In the genomic region with DNA sequence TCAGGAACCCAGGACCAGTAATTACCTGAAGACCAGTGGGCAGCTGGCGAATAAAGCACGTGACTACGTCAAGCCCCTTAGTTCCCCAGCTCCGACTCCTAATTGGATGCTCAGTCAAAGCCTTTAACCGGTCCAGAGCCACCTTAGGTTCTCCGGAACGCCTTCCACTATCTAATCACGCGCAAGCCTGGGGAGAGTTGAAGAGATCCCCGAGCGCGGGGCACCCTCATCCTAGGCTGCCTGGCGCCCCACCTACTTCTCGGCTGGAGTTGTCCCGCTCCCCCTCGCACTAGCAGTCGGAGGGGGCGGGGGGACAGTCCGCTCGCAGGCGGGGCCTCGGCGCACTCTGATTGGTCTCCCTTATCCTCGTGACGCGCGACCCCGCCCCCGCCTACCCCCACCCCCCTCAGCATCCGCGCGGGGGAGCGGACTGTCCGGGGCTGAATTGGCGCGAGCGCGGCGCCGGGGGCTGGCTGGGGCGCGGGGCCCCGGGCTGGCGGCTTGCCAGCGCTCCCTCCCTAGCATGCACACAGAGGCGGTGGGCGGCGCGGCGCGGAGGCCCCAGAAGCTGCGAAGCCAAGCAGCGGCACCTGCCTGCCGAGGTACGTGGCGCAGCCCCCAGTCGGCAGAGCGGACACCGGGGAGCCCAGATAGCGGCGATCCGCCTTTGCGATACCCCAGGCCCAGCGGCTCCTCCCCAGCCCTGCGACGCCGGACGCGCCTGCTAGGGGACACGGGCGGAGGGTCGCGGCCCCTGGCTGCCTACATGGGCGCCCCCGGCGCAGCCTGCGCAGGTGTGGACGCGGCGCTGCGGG, we compare ENCODE assay signal across 1 mouse cellular context.
TF ChIP-seq lines count a peak whose summit lies in the region.

A gene (plus strand): TSS at position 412 of the 815 bp plus-strand sequence.

TF ChIP-seq in MEL, 35 proteins besides CTCF, POLR2A, EP300 and RAD21 (continued from another document):
- TF ChIP-seq POLR2AphosphoS2 (IDR thresholded peaks at IDR 0.05; ENCODE audit: low read length): no peak
- no peak; the same call in 1 of the 2 replicates for TF ChIP-seq KAT2A (conservative IDR thresholded peaks at IDR 0.05; ENCODE audit: low read depth, low read length)
- TF ChIP-seq ZC3H11A (IDR thresholded peaks at IDR 0.05; ENCODE audit: low read depth, low read length): no peak
- TF ChIP-seq GABPA (IDR thresholded peaks at IDR 0.05; ENCODE audit: low read depth, low read length): no peak
- TF ChIP-seq ZKSCAN1 (IDR thresholded peaks at IDR 0.05; ENCODE audit: low read depth, low read length): no peak
- TF ChIP-seq NRF1 (IDR thresholded peaks at IDR 0.05; ENCODE audit: insufficient read depth, low read depth, low read length, poor library complexity, severe bottlenecking): peak; percentile 31; the same call in 1 of the 2 replicates
- TF ChIP-seq CHD2 (IDR thresholded peaks at IDR 0.05; ENCODE audit: low read length): no peak
- no peak for TF ChIP-seq ELF1 (IDR thresholded peaks at IDR 0.05; ENCODE audit: low read depth, low read length)
- TF ChIP-seq SMC3 (IDR thresholded peaks at IDR 0.05; ENCODE audit: low read depth, low read length): no peak
- peak; percentile 76; the same call in 1 of the 2 replicates for TF ChIP-seq MAZ (IDR thresholded peaks at IDR 0.05; ENCODE audit: low read depth, low read length)
- no peak for TF ChIP-seq ZMIZ1 (IDR thresholded peaks at IDR 0.05; ENCODE audit: low read depth, low read length)
